In genomic region chr1:131112576-131112975, GRCm38 (mm10) we compare ENCODE assay signal across 9 mouse cellular contexts. TPM values are rescaled to one million over a fixed set of nuclear protein-coding genes. Genes with fewer than 3 reads are reported as not detected.
DNase-seq lines count a peak whose midpoint lies in the region; ATAC-seq and TF ChIP-seq lines count a peak whose summit lies in the region.
"Had no signal": no experiment of that assay in that cellular context is flagged by ENCODE, and none has a peak within 500 bp of the region (broad histone marks: within the 10 kb centered on the region; RNA-seq: fewer than 3 reads in every experiment).

No protein-coding gene starts in this region.

- no peak for ATAC-seq in embryonic facial prominence, embryonic 14.5 days (ENCODE audit: low read depth)
- ATAC-seq in neutrophil, adult 5-6 weeks (ENCODE audit: extremely low read depth, insufficient number of reproducible peaks, low FRiP score, poor library complexity, severe bottlenecking), result 0 out of 2 replicates have a peak, but pooled peaks have one; percentile 13

- TF ChIP-seq CTCF in liver, adult 2 months (IDR thresholded peaks at IDR 0.05; ENCODE audit: low read depth, low read length), result peak; percentile 5; the same call in 1 of the 2 replicates

- H3K4me3 ChIP-seq in liver, adult 2 months (ENCODE audit: insufficient read depth, low read depth, low read length), result no peak overlapping the region
- H3K4me3 ChIP-seq in embryonic facial prominence, embryonic 14.5 days (ENCODE audit: low read depth, low read length), result no peak overlapping the region
- H3K4me3 ChIP-seq: embryonic facial prominence, embryonic 13.5 days; hindbrain, embryonic 12.5 days had no signal

- 0 out of 2 replicates have a peak, but pooled peaks cover 1% of the 10 kb centered on the region for H3K4me1 ChIP-seq in liver, adult 2 months (ENCODE audit: control insufficient read depth, insufficient read depth, low read length)
- H3K4me1 ChIP-seq in embryonic facial prominence, embryonic 14.5 days (ENCODE audit: control insufficient read depth, insufficient read depth, low read length), result peaks cover 20% of the 10 kb centered on the region

- no peak overlapping the region for H3K4me2 ChIP-seq in embryonic facial prominence, embryonic 14.5 days (ENCODE audit: low read depth, low read length)
- H3K4me2 ChIP-seq: embryonic facial prominence, embryonic 13.5 days; hindbrain, embryonic 12.5 days had no signal

- no peak for TF ChIP-seq POLR2A in liver, adult 2 months (IDR thresholded peaks at IDR 0.05; ENCODE audit: extremely low read depth, insufficient read depth, low read length)

- no peak overlapping the region for H3K27ac ChIP-seq in liver, adult 2 months (replicated peaks; ENCODE audit: insufficient read depth, low read depth, low read length)
- H3K27ac ChIP-seq in embryonic facial prominence, embryonic 14.5 days (replicated peaks; ENCODE audit: low read depth, low read length), result no peak overlapping the region
- H3K27ac ChIP-seq: embryonic facial prominence, embryonic 13.5 days; hindbrain, embryonic 12.5 days had no signal

- no peaks in the 10 kb centered on the region for H3K9me3 ChIP-seq in embryonic facial prominence, embryonic 14.5 days (ENCODE audit: control insufficient read depth, low read length)
- H3K9me3 ChIP-seq: embryonic facial prominence, embryonic 13.5 days; hindbrain, embryonic 12.5 days had no signal

- WGBS in liver, adult 2 months, result 41% methylated on average over 6 of the region's 6 CpGs
- WGBS in embryonic facial prominence, embryonic 14.5 days, result 28% methylated on average over 6 of the region's 6 CpGs

- no peaks in the 10 kb centered on the region for H3K79me2 ChIP-seq in liver, adult 2 months (ENCODE audit: control insufficient read depth, insufficient read depth, low read length)

- DNase-seq in liver, adult 2 months (ENCODE audit: extremely low read depth, low read depth, low spot score), result no peak
- no peak for DNase-seq in liver
- peak; percentile 64 for DNase-seq in embryonic facial prominence, embryonic 14.5 days (ENCODE audit: low spot score)
- peak; percentile 85 for DNase-seq in kidney, adult 9 months
- no peak for DNase-seq in thymus, postnatal 25 days
- DNase-seq in spleen, adult 12 weeks (ENCODE audit: low spot score), result no peak

- no peaks in the 10 kb centered on the region for H3K36me3 ChIP-seq in liver, adult 2 months (ENCODE audit: control insufficient read depth, insufficient read depth, low read length)
- no peaks in the 10 kb centered on the region for H3K36me3 ChIP-seq in embryonic facial prominence, embryonic 14.5 days (ENCODE audit: control insufficient read depth, insufficient read depth, low read length)
- H3K36me3 ChIP-seq: embryonic facial prominence, embryonic 13.5 days; hindbrain, embryonic 12.5 days had no signal

- H3K9ac ChIP-seq in liver, adult 2 months (ENCODE audit: low read depth, low read length), result no peak overlapping the region
- no peak overlapping the region for H3K9ac ChIP-seq in embryonic facial prominence, embryonic 14.5 days (ENCODE audit: low read depth, low read length)
- H3K9ac ChIP-seq: embryonic facial prominence, embryonic 13.5 days; hindbrain, embryonic 12.5 days had no signal

- no peaks in the 10 kb centered on the region for H3K27me3 ChIP-seq in liver, adult 2 months (ENCODE audit: control insufficient read depth, insufficient read depth, low read length)
- no peaks in the 10 kb centered on the region for H3K27me3 ChIP-seq in embryonic facial prominence, embryonic 14.5 days (replicated peaks; ENCODE audit: control insufficient read depth, insufficient read depth, low read length)
- H3K27me3 ChIP-seq: hindbrain, embryonic 12.5 days had no signal

RNA-seq across cellular contexts. Expression of gene Mapkapk2, which starts 14.9 kb away (rescaled TPM):
- 29.5 and 30.0 TPM in 2 replicates for total RNA-seq in liver, adult 2 months (2014; rRNA removed)
- polyA plus RNA-seq in liver, adult 2 months (2012; rRNA removed), result 45.1 and 45.4 TPM in 2 replicates
- polyA plus RNA-seq in embryonic facial prominence, embryonic 14.5 days (2014; fragmentation: Nextera tagmentation; extraction: Ambion mirVana), result 47.8 and 48.0 TPM in 2 replicates
- total RNA-seq in neutrophil, adult 5-6 weeks (2017), result 103 and 112 TPM in 2 replicates

RNA-seq across cellular contexts. Expression of gene Dyrk3, which starts 25.6 kb away (rescaled TPM):
- total RNA-seq in liver, adult 2 months (2014; rRNA removed), result 0.87 and 1.3 TPM in 2 replicates
- 0.50 and 0.73 TPM in 2 replicates for polyA plus RNA-seq in liver, adult 2 months (2012; rRNA removed)
- polyA plus RNA-seq in embryonic facial prominence, embryonic 14.5 days (2014; fragmentation: Nextera tagmentation; extraction: Ambion mirVana), result 3.1 and 4.3 TPM in 2 replicates
- total RNA-seq in neutrophil, adult 5-6 weeks (2017), result 1.2 and 1.7 TPM in 2 replicates

RNA-seq across cellular contexts. Expression of gene Eif2d, which starts 40.4 kb away (rescaled TPM):
- total RNA-seq in liver, adult 2 months (2014; rRNA removed), result 20.9 and 25.6 TPM in 2 replicates
- 24.0 and 28.9 TPM in 2 replicates for polyA plus RNA-seq in liver, adult 2 months (2012; rRNA removed)
- 53.5 and 59.4 TPM in 2 replicates for polyA plus RNA-seq in embryonic facial prominence, embryonic 14.5 days (2014; fragmentation: Nextera tagmentation; extraction: Ambion mirVana)
- 18.4 and 19.5 TPM in 2 replicates for total RNA-seq in neutrophil, adult 5-6 weeks (2017)

Comparison
In these comparisons a context has a peak if more than half of its experiments do, and no peak if none do; other contexts are left out.
1. DNase-seq: peak in embryonic facial prominence, embryonic 14.5 days (single experiment) and kidney, adult 9 months (single experiment); none in liver, adult 2 months (single experiment), liver (single experiment), thymus, postnatal 25 days (single experiment) and spleen, adult 12 weeks (single experiment).